In genomic region chr9:16212628-16213027, GRCm38 (mm10) we compare ENCODE assay signal across 21 mouse cellular contexts.
DNase-seq lines count a peak whose midpoint lies in the region; ATAC-seq and TF ChIP-seq lines count a peak whose summit lies in the region.
"Had no signal": no experiment of that assay in that cellular context is flagged by ENCODE, and none has a peak within 500 bp of the region (broad histone marks: within the 10 kb centered on the region; RNA-seq: fewer than 3 reads in every experiment).

No protein-coding gene starts in this region.

- TF ChIP-seq CTCF in MEL (IDR thresholded peaks at IDR 0.05 in 2 of 3, conservative IDR thresholded peaks at IDR 0.05 in 1 of 3; ENCODE audit: control insufficient read depth in 1 of 3, insufficient read depth in 1 of 3, low read depth in 2 of 3, low read length in 3 of 3, poor library complexity in 1 of 3, severe bottlenecking in 1 of 3), result no peak
- no peak for TF ChIP-seq CTCF in brain, embryonic 14.5 days (IDR thresholded peaks at IDR 0.05; ENCODE audit: borderline replicate concordance, extremely low read depth, insufficient read depth, insufficient read length)

- DNase-seq in hindbrain, embryonic 14.5 days (ENCODE audit: low spot score), result no peak
- DNase-seq in MEL (ENCODE audit: low read depth, low spot score), result peak; percentile 65
- peak; percentile 58 for DNase-seq in brain, embryonic 14.5 days (ENCODE audit: low read depth)
- no peak for DNase-seq in spleen, adult 18-20 months
- no peak for DNase-seq in frontal cortex, postnatal 10 days (ENCODE audit: low spot score in 2 of 2)
- DNase-seq: adrenal gland, adult 8-10 months; gastrocnemius, adult 2 months; heart, postnatal 14 days; kidney, postnatal 36 days; liver, embryonic 13.5 days; thymus, adult 2 months had no signal

- TF ChIP-seq EP300 in MEL (IDR thresholded peaks at IDR 0.05; ENCODE audit: low read depth in 1 of 2, low read length in 2 of 2), result peak in 1 of 2 experiments; percentile 28; a peak in 2 of 4 replicates

- peak overlapping the region; percentile 18; the same call in 1 of the 2 replicates for H3K27ac ChIP-seq in hindbrain, embryonic 14.5 days
- H3K27ac ChIP-seq in hindbrain, embryonic 16.5 days (ENCODE audit: low read depth, low read length), result no peak overlapping the region
- H3K27ac ChIP-seq in MEL (ENCODE audit: control insufficient read depth, low read depth, low read length), result no peak overlapping the region
- H3K27ac ChIP-seq in midbrain, embryonic 15.5 days, result peak overlapping the region; percentile 31
- H3K27ac ChIP-seq: embryonic facial prominence, embryonic 12.5 days; gastrocnemius, adult 2 months; left cerebral cortex, adult 2 months; limb, embryonic 10.5 days; liver, embryonic 13.5 days; macrophage; neural tube, embryonic 12.5 days had no signal

- H3K4me3 ChIP-seq in hindbrain, embryonic 14.5 days (replicated peaks; ENCODE audit: low read length), result no peak overlapping the region
- no peak overlapping the region for H3K4me3 ChIP-seq in hindbrain, embryonic 16.5 days (ENCODE audit: low read length)
- no peak overlapping the region for H3K4me3 ChIP-seq in MEL (ENCODE audit: control insufficient read depth in 1 of 2, insufficient read depth in 1 of 2, low read depth in 2 of 2, low read length in 2 of 2)
- H3K4me3 ChIP-seq in midbrain, embryonic 15.5 days, result no peak overlapping the region
- H3K4me3 ChIP-seq: embryonic facial prominence, embryonic 12.5 days; erythroblast, embryonic 14.5 days; gastrocnemius, adult 2 months; left cerebral cortex, adult 2 months; limb, embryonic 10.5 days; liver, embryonic 13.5 days; neural tube, embryonic 12.5 days had no signal

- TF ChIP-seq POLR2A in MEL (IDR thresholded peaks at IDR 0.05; ENCODE audit: control insufficient read depth in 1 of 2, insufficient read depth in 1 of 2, low read depth in 1 of 2, low read length in 2 of 2, poor library complexity in 1 of 2), result no peak
- TF ChIP-seq POLR2A in brain, embryonic 14.5 days (IDR thresholded peaks at IDR 0.05; ENCODE audit: borderline replicate concordance, extremely low read depth, insufficient read depth, insufficient read length, poor library complexity, severe bottlenecking), result no peak

- TF ChIP-seq RAD21 in MEL (IDR thresholded peaks at IDR 0.05; ENCODE audit: low read depth, low read length), result no peak

- H3K4me1 ChIP-seq in hindbrain, embryonic 14.5 days (replicated peaks; ENCODE audit: control insufficient read depth, insufficient read depth, low read length), result peaks cover 36% of the 10 kb centered on the region
- peaks cover 15% of the 10 kb centered on the region for H3K4me1 ChIP-seq in hindbrain, embryonic 16.5 days (ENCODE audit: control insufficient read depth, insufficient read depth, low read depth, low read length)
- peaks cover 15 to 33% of the 10 kb centered on the region in 2 experiments for H3K4me1 ChIP-seq in MEL (ENCODE audit: control insufficient read depth in 1 of 2, insufficient read depth in 2 of 2, low read length in 2 of 2)
- peaks cover 24% of the 10 kb centered on the region for H3K4me1 ChIP-seq in midbrain, embryonic 15.5 days
- H3K4me1 ChIP-seq: embryonic facial prominence, embryonic 12.5 days had no signal

- H3K36me3 ChIP-seq in hindbrain, embryonic 14.5 days (replicated peaks; ENCODE audit: control insufficient read depth, insufficient read depth), result no peaks in the 10 kb centered on the region
- H3K36me3 ChIP-seq in hindbrain, embryonic 16.5 days (ENCODE audit: control insufficient read depth, insufficient read depth, low read length), result no peaks in the 10 kb centered on the region
- H3K36me3 ChIP-seq in MEL (ENCODE audit: control insufficient read depth in 1 of 2, insufficient read depth in 2 of 2, low read length in 2 of 2), result peaks cover 0 to 28% of the 10 kb centered on the region in 2 experiments; a peak in 2 of 4 replicates
- no peaks in the 10 kb centered on the region for H3K36me3 ChIP-seq in midbrain, embryonic 15.5 days (replicated peaks)
- H3K36me3 ChIP-seq: embryonic facial prominence, embryonic 12.5 days; limb, embryonic 10.5 days; liver, embryonic 13.5 days; neural tube, embryonic 12.5 days had no signal

- WGBS in hindbrain, embryonic 14.5 days, result 61% methylated on average over 3 of the region's 3 CpGs
- 43% methylated on average over 3 of the region's 3 CpGs for WGBS in hindbrain, embryonic 16.5 days
- WGBS in midbrain, embryonic 15.5 days, result 41% methylated on average over 3 of the region's 3 CpGs

- H3K4me2 ChIP-seq in hindbrain, embryonic 14.5 days (replicated peaks), result no peak overlapping the region
- H3K4me2 ChIP-seq in hindbrain, embryonic 16.5 days (ENCODE audit: low read length), result no peak overlapping the region
- H3K4me2 ChIP-seq in midbrain, embryonic 15.5 days, result no peak overlapping the region
- H3K4me2 ChIP-seq: embryonic facial prominence, embryonic 12.5 days; heart, embryonic 11.5 days; liver, embryonic 13.5 days; neural tube, embryonic 12.5 days had no signal

- H3K9me3 ChIP-seq in hindbrain, embryonic 14.5 days (ENCODE audit: control insufficient read depth, low read length), result no peaks in the 10 kb centered on the region
- H3K9me3 ChIP-seq in hindbrain, embryonic 16.5 days (ENCODE audit: control insufficient read depth, low read length), result no peaks in the 10 kb centered on the region
- no peaks in the 10 kb centered on the region for H3K9me3 ChIP-seq in MEL (replicated peaks; ENCODE audit: insufficient read depth, low read length)
- no peaks in the 10 kb centered on the region for H3K9me3 ChIP-seq in midbrain, embryonic 15.5 days
- H3K9me3 ChIP-seq: embryonic facial prominence, embryonic 12.5 days; limb, embryonic 10.5 days; liver, embryonic 13.5 days; neural tube, embryonic 12.5 days had no signal

- H3K79me2 ChIP-seq in MEL (ENCODE audit: control insufficient read depth, insufficient read depth, low read length, poor library complexity), result no peaks in the 10 kb centered on the region

- no peak overlapping the region for H3K9ac ChIP-seq in hindbrain, embryonic 14.5 days
- H3K9ac ChIP-seq in hindbrain, embryonic 16.5 days (ENCODE audit: low read depth, low read length), result no peak overlapping the region
- no peak overlapping the region for H3K9ac ChIP-seq in MEL (ENCODE audit: control insufficient read depth, low read depth, low read length, poor library complexity, severe bottlenecking)
- no peak overlapping the region for H3K9ac ChIP-seq in midbrain, embryonic 15.5 days
- H3K9ac ChIP-seq: embryonic facial prominence, embryonic 12.5 days; liver, embryonic 13.5 days; neural tube, embryonic 12.5 days had no signal

- H3K27me3 ChIP-seq in hindbrain, embryonic 14.5 days (ENCODE audit: control insufficient read depth, insufficient read depth, low read length), result no peaks in the 10 kb centered on the region
- H3K27me3 ChIP-seq in hindbrain, embryonic 16.5 days (replicated peaks; ENCODE audit: control insufficient read depth, insufficient read depth, low read length), result no peaks in the 10 kb centered on the region
- no peaks in the 10 kb centered on the region for H3K27me3 ChIP-seq in MEL (ENCODE audit: control insufficient read depth in 1 of 2, insufficient read depth in 2 of 2, low read length in 2 of 2)
- no peaks in the 10 kb centered on the region for H3K27me3 ChIP-seq in midbrain, embryonic 15.5 days (replicated peaks)
- H3K27me3 ChIP-seq: embryonic facial prominence, embryonic 12.5 days; liver, embryonic 13.5 days; neural tube, embryonic 12.5 days had no signal

- ATAC-seq in hindbrain, embryonic 14.5 days (ENCODE audit: low FRiP score), result no peak
- ATAC-seq in hindbrain, embryonic 16.5 days, result no peak
- peak; percentile 41; the same call in 1 of the 2 replicates for ATAC-seq in midbrain, embryonic 15.5 days (replicated peaks)
- ATAC-seq: intestine, embryonic 16.5 days had no signal

TF ChIP-seq in MEL, 35 proteins besides CTCF, POLR2A, EP300 and RAD21:
- TF ChIP-seq RCOR1 (IDR thresholded peaks at IDR 0.05; ENCODE audit: low read depth, low read length) (no peak), ZC3H11A (IDR thresholded peaks at IDR 0.05; ENCODE audit: low read depth, low read length) (no peak), HCFC1 (IDR thresholded peaks at IDR 0.05; ENCODE audit: low read depth, low read length) (no peak), MYB (IDR thresholded peaks at IDR 0.05; ENCODE audit: low read depth, low read length) (no peak), ZKSCAN1 (IDR thresholded peaks at IDR 0.05; ENCODE audit: low read depth, low read length) (no peak), JUND (IDR thresholded peaks at IDR 0.05; ENCODE audit: low read depth, low read length) (no peak), UBTF (IDR thresholded peaks at IDR 0.05; ENCODE audit: borderline replicate concordance, insufficient read depth, low read depth, low read length) (no peak), ZMIZ1 (IDR thresholded peaks at IDR 0.05; ENCODE audit: low read depth, low read length) (no peak), MAZ (IDR thresholded peaks at IDR 0.05; ENCODE audit: low read depth, low read length) (no peak), NRF1 (IDR thresholded peaks at IDR 0.05; ENCODE audit: insufficient read depth, low read depth, low read length, poor library complexity, severe bottlenecking) (no peak), ETS1 (IDR thresholded peaks at IDR 0.05; ENCODE audit: low read depth, low read length) (peak; percentile 50), MYC (IDR thresholded peaks at IDR 0.05; ENCODE audit: low read depth, low read length) (no peak), SIN3A (IDR thresholded peaks at IDR 0.05; ENCODE audit: low read length) (0 out of 2 replicates have a peak, but pooled peaks have one; percentile 14), CHD2 (IDR thresholded peaks at IDR 0.05; ENCODE audit: low read length) (no peak), TAL1 (IDR thresholded peaks at IDR 0.05; ENCODE audit: low read length) (peak; percentile 18; the same call in 1 of the 2 replicates)

Comparison
In these comparisons a context has a peak if more than half of its experiments do, and no peak if none do; other contexts are left out.
1. H3K27ac ChIP-seq: peak in hindbrain, embryonic 14.5 days (single experiment) and midbrain, embryonic 15.5 days (single experiment); none in hindbrain, embryonic 16.5 days (single experiment) and MEL (single experiment).
2. DNase-seq: peak in MEL (single experiment) and brain, embryonic 14.5 days (single experiment); none in hindbrain, embryonic 14.5 days (single experiment), spleen, adult 18-20 months (0 of 2) and frontal cortex, postnatal 10 days (0 of 2).